10 mouse cellular contexts compared by ENCODE assay signal in the genomic region with DNA sequence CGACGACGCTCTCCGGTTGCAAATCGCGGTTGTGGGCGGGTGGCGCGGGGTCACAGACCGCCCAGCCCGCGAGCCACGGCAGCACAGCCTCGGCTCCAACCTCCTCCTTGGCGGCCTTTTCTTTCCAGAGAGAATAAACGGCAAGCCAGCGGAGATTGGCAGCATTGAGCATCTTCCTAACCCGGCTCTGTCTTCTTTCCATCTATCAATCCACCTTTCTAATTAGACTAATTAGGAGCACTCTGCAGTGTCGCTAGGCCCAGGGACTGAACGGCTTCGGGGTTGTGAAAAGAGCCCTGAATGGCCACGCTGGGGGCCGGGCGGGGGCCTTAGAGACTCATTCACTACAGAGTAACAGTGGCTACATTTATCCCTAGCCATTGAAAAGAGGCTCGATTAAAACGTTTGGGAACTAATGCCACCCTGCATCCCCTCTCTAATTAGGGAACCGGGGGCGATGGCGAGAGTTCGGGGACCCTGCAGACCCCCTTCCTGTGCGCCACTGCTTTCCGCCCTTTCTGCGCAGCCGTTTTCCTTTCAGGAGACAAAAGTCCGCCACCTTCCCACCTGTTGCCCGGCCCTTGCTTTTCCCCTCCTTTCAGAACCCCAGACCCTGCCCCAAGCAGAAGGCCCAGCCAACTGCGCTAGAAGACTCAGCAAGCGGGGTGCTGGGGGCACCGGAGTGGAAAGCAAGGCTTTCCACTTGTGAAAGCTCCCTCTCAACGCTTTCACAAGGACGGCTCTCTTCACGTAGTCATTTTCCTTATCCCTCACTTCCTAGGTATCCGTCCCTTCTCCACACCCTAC. TPM values are rescaled to one million over a fixed set of nuclear protein-coding genes. Genes with fewer than 3 reads are reported as not detected.
DNase-seq lines count a peak whose midpoint lies in the region; ATAC-seq and TF ChIP-seq lines count a peak whose summit lies in the region.
"Had no signal": no experiment of that assay in that cellular context is flagged by ENCODE, and none has a peak within 500 bp of the region (broad histone marks: within the 10 kb centered on the region; RNA-seq: fewer than 3 reads in every experiment).

No protein-coding gene starts in this region.

- H3K4me1 ChIP-seq in testis, adult 2 months (ENCODE audit: control insufficient read depth, insufficient read depth, low read length): peaks cover 15% of the 10 kb centered on the region
- peaks cover 4% of the 10 kb centered on the region for H3K4me1 ChIP-seq in liver, embryonic 13.5 days (replicated peaks)

- peak overlapping the region; percentile 21; the same call in 1 of the 2 replicates for H3K4me2 ChIP-seq in liver, embryonic 13.5 days

- WGBS in liver, embryonic 13.5 days (ENCODE audit: insufficient replicate concordance): 2% methylated on average over 43 of the region's 43 CpGs

- no peak for TF ChIP-seq CTCF in gastrocnemius, adult 2 months (IDR thresholded peaks at IDR 0.05)
- TF ChIP-seq CTCF in testis, adult 2 months (IDR thresholded peaks at IDR 0.05; ENCODE audit: control insufficient read depth, insufficient read depth, insufficient replicate concordance, low read depth, low read length): no peak
- TF ChIP-seq CTCF in layer of hippocampus, adult 2 months (conservative IDR thresholded peaks at IDR 0.05): no peak

- H3K36me3 ChIP-seq in testis, adult 2 months (ENCODE audit: control insufficient read depth, insufficient read depth, low read length): no peaks in the 10 kb centered on the region
- H3K36me3 ChIP-seq in liver, embryonic 13.5 days: no peaks in the 10 kb centered on the region

- no peak for DNase-seq in gastrocnemius, adult 2 months
- DNase-seq in gastrocnemius, postnatal 4 days (ENCODE audit: low spot score in 2 of 2): no peak
- no peak for DNase-seq in testis, postnatal 10 days (ENCODE audit: low spot score)
- DNase-seq in liver, embryonic 13.5 days: no peak
- DNase-seq in B cell, adult 2 months: no peak
- no peak for DNase-seq in layer of hippocampus, adult 2 months (ENCODE audit: low spot score in 2 of 2)

- no peak for TF ChIP-seq POLR2A in testis, adult 2 months (IDR thresholded peaks at IDR 0.05; ENCODE audit: control insufficient read depth, low read depth, low read length)

- no peak for ATAC-seq in liver, embryonic 13.5 days (ENCODE audit: low read depth)
- ATAC-seq in erythroblast, adult 5-6 weeks (replicated peaks; ENCODE audit: low FRiP score, poor library complexity, severe bottlenecking): no peak

- H3K27me3 ChIP-seq in testis, adult 2 months (ENCODE audit: control insufficient read depth, insufficient read depth, low read length): peaks cover 2% of the 10 kb centered on the region; the same call in 1 of the 2 replicates
- H3K27me3 ChIP-seq in liver, embryonic 13.5 days: peaks cover 92% of the 10 kb centered on the region

- H3K4me3 ChIP-seq in gastrocnemius, adult 2 months: peak overlapping the region; percentile 28
- H3K4me3 ChIP-seq in testis, adult 2 months (ENCODE audit: control insufficient read depth, low read depth, low read length): peak overlapping the region; percentile 78
- H3K4me3 ChIP-seq in liver, embryonic 13.5 days (replicated peaks): no peak overlapping the region
- H3K4me3 ChIP-seq in layer of hippocampus, adult 2 months: no peak overlapping the region

- no peaks in the 10 kb centered on the region for H3K9me3 ChIP-seq in liver, embryonic 13.5 days (replicated peaks)

- no peak overlapping the region for H3K9ac ChIP-seq in liver, embryonic 13.5 days
- H3K9ac ChIP-seq: liver, embryonic 14.5 days had no signal

- intact Hi-C loops in gastrocnemius, adult 2 months (cut with DNase I): no loop called here

- no peak overlapping the region for H3K27ac ChIP-seq in gastrocnemius, adult 2 months
- H3K27ac ChIP-seq in testis, adult 2 months (ENCODE audit: control insufficient read depth, insufficient read depth, low read depth, low read length): no peak overlapping the region
- no peak overlapping the region for H3K27ac ChIP-seq in liver, embryonic 13.5 days
- H3K27ac ChIP-seq in layer of hippocampus, adult 2 months: no peak overlapping the region
- H3K27ac ChIP-seq: liver, embryonic 14.5 days had no signal

RNA-seq across cellular contexts. Expression of gene Foxd1, which starts 12.6 kb away (rescaled TPM):
- total RNA-seq in gastrocnemius, adult 2 months (2021): under 1 TPM in 1 of 2 experiments, not detected in 1; 0.05 TPM
- under 1 TPM; 0.44 to 0.60 TPM for total RNA-seq in gastrocnemius, postnatal 4 days (2021)
- polyA plus RNA-seq in testis, adult 2 months (2012; rRNA removed): not detected in 2 replicates
- not detected in 2 replicates for polyA plus RNA-seq in liver, embryonic 13.5 days (2015; fragmentation: Nextera tagmentation; extraction: Ambion mirVana)
- total RNA-seq in erythroblast, adult 5-6 weeks (2015; ENCODE audit: low replicate concordance): not detected in 2 replicates
- total RNA-seq in erythroblast, adult 5-6 weeks (2017; ENCODE audit: low replicate concordance): not detected in 2 replicates
- total RNA-seq in layer of hippocampus, adult 2 months (2021): 1 to 10 TPM in 1 of 2 experiments, under 1 TPM in 1; 0.69 to 1.2 TPM
- polyA plus RNA-seq: small intestine, adult 2 months had no signal

RNA-seq across cellular contexts. Expression of gene Btf3, which starts 49.9 kb away (rescaled TPM):
- 100 to 1,000 TPM; 221 to 236 TPM for total RNA-seq in gastrocnemius, adult 2 months (2021)
- total RNA-seq in gastrocnemius, postnatal 4 days (2021): 100 to 1,000 TPM; 364 to 369 TPM
- 423 and 429 TPM in 2 replicates for polyA plus RNA-seq in testis, adult 2 months (2012; rRNA removed)
- polyA plus RNA-seq in liver, embryonic 13.5 days (2015; fragmentation: Nextera tagmentation; extraction: Ambion mirVana): 521 and 607 TPM in 2 replicates
- total RNA-seq in erythroblast, adult 5-6 weeks (2015; ENCODE audit: low replicate concordance): 325 and 335 TPM in 2 replicates
- total RNA-seq in erythroblast, adult 5-6 weeks (2017; ENCODE audit: low replicate concordance): 314 and 425 TPM in 2 replicates
- 100 to 1,000 TPM; 198 TPM for total RNA-seq in layer of hippocampus, adult 2 months (2021)

Comparison
In these comparisons a context has a peak if more than half of its experiments do, and no peak if none do; other contexts are left out.
1. H3K4me3 ChIP-seq: peak in gastrocnemius, adult 2 months (single experiment) and testis, adult 2 months (single experiment); none in liver, embryonic 13.5 days (single experiment) and layer of hippocampus, adult 2 months (single experiment).